Mouse (Mus musculus) stomach, embryonic 14.5 days (tissue): ENCODE results near the gene 4930415O20Rik. TPM values are rescaled to one million over a fixed set of nuclear protein-coding genes. Genes with fewer than 3 reads are reported as not detected.

Source experiments
- ATAC-seq: fragments of 200-750 bp; cut with Nextera tagmentation; 2 replicates; pipeline ENCODE4 v1.8.0; 2017; ENCODE audit warnings: low read depth, moderate TSS enrichment; ENCODE audit not compliant: insufficient number of reproducible peaks, insufficient read depth, low FRiP score
- H3K27ac ChIP-seq: fragments of 300-500 bp; sonication (generic); 2 replicates; pipeline ENCODE4 v1.5.1; 2014; ENCODE audit warnings: mild to moderate bottlenecking, low read length, moderate library complexity, mixed read lengths
- H3K27me3 ChIP-seq: fragments of 300-500 bp; sonication (generic); 2 replicates; pipeline ENCODE4 v1.6.1; 2014; ENCODE audit warnings: low read length, control low read depth, mixed read lengths; ENCODE audit not compliant: control insufficient read depth, insufficient read depth
- H3K36me3 ChIP-seq: fragments of 300-500 bp; sonication (generic); 2 replicates; pipeline ENCODE4 v1.6.1; 2014; ENCODE audit warnings: mild to moderate bottlenecking, control low read depth, low read length, moderate library complexity, mixed read lengths; ENCODE audit not compliant: control insufficient read depth, insufficient read depth
- H3K4me1 ChIP-seq: fragments of 300-500 bp; sonication (generic); 2 replicates; pipeline ENCODE4 v1.6.1; 2014; ENCODE audit warnings: low read length, control low read depth, mixed read lengths; ENCODE audit not compliant: control insufficient read depth, insufficient read depth
- H3K4me2 ChIP-seq: fragments of 300-500 bp; sonication (generic); replicated peaks from 2 replicates; pipeline ENCODE4 v1.6.1; 2014; ENCODE audit warnings: low read depth, low read length, control low read depth
- H3K4me3 ChIP-seq: fragments of 300-500 bp; sonication (generic); 2 replicates; pipeline ENCODE4 v1.5.1; 2014; ENCODE audit warnings: low read depth, low read length, control low read depth
- H3K9ac ChIP-seq: fragments of 300-500 bp; sonication (generic); replicated peaks from 2 replicates; pipeline ENCODE4 v1.6.1; 2014; ENCODE audit warnings: low read depth, mild to moderate bottlenecking, control low read depth, low read length, moderate library complexity, mixed read lengths
- H3K9me3 ChIP-seq: fragments of 300-500 bp; sonication (generic); 2 replicates; pipeline ENCODE4 v1.6.1; 2016; ENCODE audit warnings: low read depth, low read length, control low read depth; ENCODE audit not compliant: control insufficient read depth
- WGBS: fragments of 180-500 bp; shearing (Covaris S2); extraction: QIAGEN DNeasy Blood & Tissue Kit; methylation state at CpG from one replicate; pipeline ENCODE4 v1.1.7; 2014; 5-methylcytosine and 5-hydroxymethylcytosine counted together
- polyA plus RNA-seq: library from polyadenylated mRNA; unstranded; fragments of >200 nt; fragmentation: Nextera tagmentation; extraction: Ambion mirVana; gene quantifications from 2 replicates; pipeline ENCODE4 v1.2.1, GENCODE M21; 2014

4930415O20Rik gene
- polyA plus RNA-seq, 1 experiment from 2014 or later = not detected

DNA sequence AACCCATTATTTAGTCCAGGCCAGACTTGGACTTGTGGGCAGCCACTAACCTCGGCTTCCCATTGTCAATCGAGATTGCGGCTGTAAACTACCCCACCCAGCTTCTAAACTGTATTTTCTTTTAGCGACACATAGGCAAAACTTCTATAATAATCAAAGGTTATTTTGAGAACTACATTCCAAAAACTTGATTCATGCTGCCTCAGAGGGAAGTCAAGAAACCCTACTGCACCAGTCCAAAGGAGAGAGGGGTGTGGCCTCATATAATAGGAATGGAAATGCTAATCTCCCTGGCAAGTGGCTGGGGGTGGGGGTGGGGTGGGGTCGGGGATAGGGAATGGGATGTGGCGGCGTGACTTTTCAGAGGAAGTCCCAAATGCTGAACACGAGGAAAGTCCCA, 55.3 kb downstream of the 4930415O20Rik start:
- Histone ChIP-seq H3K4me3 (no peak overlapping the region), H3K36me3 (no peaks in the 10 kb centered on the region), H3K4me1 (peaks cover 23% of the 10 kb centered on the region), H3K9ac (no peak overlapping the region), H3K27me3 (no peaks in the 10 kb centered on the region), H3K4me2 (no peak overlapping the region), H3K9me3 (no peaks in the 10 kb centered on the region), H3K27ac (no peak overlapping the region)
- 17% methylated on average over 8 of the region's 8 CpGs for WGBS
- no peak for ATAC-seq

DNA sequence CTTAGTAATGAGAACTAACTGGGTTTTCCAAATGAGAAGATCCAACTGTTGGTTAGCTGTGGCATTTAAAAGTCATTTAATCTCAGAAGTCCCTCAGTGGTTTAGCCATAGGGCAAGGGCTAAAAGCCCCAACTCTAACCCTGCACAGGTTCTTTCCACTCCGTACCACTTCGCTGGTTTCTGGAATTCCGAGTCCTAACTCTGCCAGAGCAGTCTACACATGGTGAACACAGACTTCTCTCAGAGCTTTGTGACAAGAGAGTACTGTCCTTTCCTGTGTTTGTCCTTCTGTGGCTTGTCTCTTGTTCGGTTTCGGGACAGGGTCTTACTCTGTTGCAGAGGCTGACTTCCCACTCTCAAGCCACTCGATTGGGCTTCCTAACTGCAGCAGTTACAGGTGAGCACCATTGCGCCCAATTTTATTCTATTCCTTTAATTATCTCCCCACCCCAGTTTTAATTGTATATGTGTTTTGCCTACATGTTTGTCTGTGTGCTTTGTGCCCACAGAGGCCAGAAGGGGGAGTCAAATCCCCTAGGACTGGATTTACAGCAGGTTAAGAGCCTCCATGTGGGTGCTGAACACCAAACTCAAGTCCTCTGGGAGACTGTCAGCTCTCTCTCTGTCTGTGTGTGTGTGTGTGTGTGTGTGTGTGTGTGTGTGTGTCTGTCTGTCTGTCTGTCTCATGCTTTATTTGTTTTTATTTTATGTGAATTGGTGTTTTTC, 55.8 kb downstream of the 4930415O20Rik start:
- Histone ChIP-seq H3K4me3 (no peak overlapping the region), H3K27ac (no peak overlapping the region), H3K4me2 (no peak overlapping the region), H3K9ac (no peak overlapping the region), H3K36me3 (no peaks in the 10 kb centered on the region), H3K9me3 (no peaks in the 10 kb centered on the region), H3K27me3 (no peaks in the 10 kb centered on the region), H3K4me1 (peaks cover 26% of the 10 kb centered on the region)
- 72% methylated on average over 7 of the region's 7 CpGs for WGBS
- no peak for ATAC-seq

- Histone ChIP-seq H3K4me2 (peak overlapping the region; percentile 31), H3K9me3 (no peaks in the 10 kb centered on the region), H3K9ac (no peak overlapping the region), H3K27me3 (no peaks in the 10 kb centered on the region), H3K27ac (no peak overlapping the region; the same call in 1 of the 2 replicates), H3K4me1 (peaks cover 36% of the 10 kb centered on the region), H3K4me3 (no peak overlapping the region), H3K36me3 (no peaks in the 10 kb centered on the region)
- ATAC-seq = no peak
- 9% methylated on average over 20 of the region's 20 CpGs for WGBS
These were observed 57.9 kb downstream of the 4930415O20Rik start for GRCm38 (mm10) chr15:98628589-98629254.

- WGBS = 36% methylated on average over 6 of the region's 6 CpGs
- ATAC-seq = no peak
- Histone ChIP-seq H3K27me3 (no peaks in the 10 kb centered on the region), H3K9ac (no peak overlapping the region), H3K4me1 (peaks cover 39% of the 10 kb centered on the region), H3K4me2 (no peak overlapping the region), H3K4me3 (no peak overlapping the region), H3K36me3 (no peaks in the 10 kb centered on the region), H3K9me3 (no peaks in the 10 kb centered on the region), H3K27ac (no peak overlapping the region)
These were observed 58.7 kb downstream of the 4930415O20Rik start for GRCm38 (mm10) chr15:98629464-98629863.

- Histone ChIP-seq H3K4me2 (peak within 1 kb of the TSS; percentile 87), H3K36me3 (no peaks in the 10 kb centered on the region), H3K4me3 (peak within 1 kb of the TSS; percentile 61), H3K4me1 (peaks cover 43% of the 10 kb centered on the region), H3K27ac (peak within 1 kb of the TSS; percentile 76; the same call in 1 of the 2 replicates), H3K27me3 (no peaks in the 10 kb centered on the region), H3K9me3 (no peaks in the 10 kb centered on the region), H3K9ac (no peak within 1 kb of the TSS; the same call in 1 of the 2 replicates)
- ATAC-seq = no peak
- 39% methylated on average over 4 of the region's 4 CpGs for WGBS
These were observed 59.7 kb downstream of the 4930415O20Rik start, which contains the start of gene Cacnb3 for GRCm38 (mm10) chr15:98630540-98630939. Cacnb3 (plus strand) TSS chr15:98630840.

DNA sequence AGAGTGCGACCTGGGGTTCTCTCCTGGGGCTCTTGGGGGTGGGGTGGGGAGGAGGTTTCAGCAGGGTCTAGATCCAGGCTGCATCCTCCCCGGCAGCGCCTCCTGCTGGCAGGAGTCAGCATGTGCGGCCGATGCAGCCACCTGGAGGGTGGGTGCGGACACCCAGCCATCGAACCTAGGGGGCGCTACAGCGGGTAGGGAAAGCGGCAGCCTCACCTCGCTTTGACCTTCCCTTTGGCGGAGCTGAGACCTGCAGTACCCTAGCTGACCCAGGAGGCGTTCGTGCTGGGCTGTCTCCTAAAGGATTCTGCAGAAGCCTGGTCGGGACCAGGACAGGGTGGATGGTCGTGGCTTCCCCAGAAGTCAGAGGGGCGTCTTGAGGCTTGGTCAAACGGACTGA, 60.7 kb downstream of the 4930415O20Rik start:
- no peaks in the 10 kb centered on the region for H3K36me3 ChIP-seq
- H3K9me3 ChIP-seq = no peaks in the 10 kb centered on the region
- 1% methylated on average over 18 of the region's 18 CpGs for WGBS
- peak overlapping the region; percentile 87 for H3K4me2 ChIP-seq
- H3K27ac ChIP-seq = peak overlapping the region; percentile 76; the same call in 1 of the 2 replicates
- peaks cover 48% of the 10 kb centered on the region for H3K4me1 ChIP-seq
- H3K9ac ChIP-seq = no peak overlapping the region; the same call in 1 of the 2 replicates
- peak; percentile 25; the same call in 1 of the 2 replicates for ATAC-seq
- H3K27me3 ChIP-seq = no peaks in the 10 kb centered on the region
- peak overlapping the region; percentile 61 for H3K4me3 ChIP-seq

- peak; percentile 75 for ATAC-seq
- Histone ChIP-seq H3K4me1 (peaks cover 49% of the 10 kb centered on the region), H3K9ac (peak overlapping the region; percentile 49), H3K9me3 (no peaks in the 10 kb centered on the region), H3K4me3 (peak overlapping the region; percentile 61), H3K27ac (peak overlapping the region; percentile 76), H3K27me3 (no peaks in the 10 kb centered on the region), H3K4me2 (peak overlapping the region; percentile 87), H3K36me3 (no peaks in the 10 kb centered on the region)
- whole genome bisulfite sequencing = 0% methylated on average over 24 of the region's 25 CpGs
These were observed 61.4 kb downstream of the 4930415O20Rik start for GRCm38 (mm10) chr15:98632107-98632744.

GRCm38 (mm10) chr15:98632921-98633320, 62.1 kb downstream of the 4930415O20Rik start:
- peak overlapping the region; percentile 76 for H3K27ac ChIP-seq
- no peak overlapping the region for H3K9ac ChIP-seq
- WGBS = 5% methylated on average over 4 of the region's 4 CpGs

More at GRCm38 (mm10) chr15:98632921-98633320, 62.1 kb downstream of the 4930415O20Rik start:
- no peaks in the 10 kb centered on the region for H3K27me3 ChIP-seq
- ATAC-seq = no peak
- peak overlapping the region; percentile 87 for H3K4me2 ChIP-seq
- no peaks in the 10 kb centered on the region for H3K9me3 ChIP-seq
- H3K4me3 ChIP-seq = peak overlapping the region; percentile 61
- peaks cover 49% of the 10 kb centered on the region for H3K4me1 ChIP-seq
- no peaks in the 10 kb centered on the region for H3K36me3 ChIP-seq
